Mouse (Mus musculus): ENCODE measurements at regions not wholly inside any gene's neighbourhood (a gene's known extent, or its start where the extent isn't known, plus 50 kb on each side); places are given as distances from the start of the nearest gene placed in this dataset.

DNA sequence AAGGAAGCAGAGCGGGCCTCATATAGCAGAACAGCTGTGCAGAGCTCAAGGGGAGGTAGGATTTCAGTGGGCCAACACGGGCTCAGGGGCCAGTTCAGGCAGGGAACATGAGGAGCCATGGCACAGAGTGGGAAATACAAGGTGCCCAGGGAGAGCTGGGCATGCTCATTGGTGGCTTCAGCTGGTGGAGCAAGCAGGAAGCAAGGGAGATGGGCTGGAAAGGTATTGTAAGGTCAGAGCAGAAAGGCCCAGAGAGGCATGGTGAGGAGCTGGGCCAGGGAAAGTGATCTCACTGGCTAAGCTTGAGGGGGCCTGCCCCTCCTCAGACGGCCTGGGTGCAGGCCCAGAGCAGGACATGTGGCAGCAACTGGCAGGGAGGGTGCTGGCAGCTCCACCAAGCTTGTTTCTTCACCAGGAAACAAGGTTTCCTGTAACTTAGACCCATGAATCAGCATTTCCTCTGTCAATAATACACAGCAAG is 155.2 kb upstream of the Lpp start:
- no peak for ATAC-seq (ENCODE audit: low FRiP score)
- no peaks in the 10 kb centered on the region for H3K36me3 ChIP-seq
- no peaks in the 10 kb centered on the region for H3K27me3 ChIP-seq
- no peak overlapping the region for H3K4me2 ChIP-seq (replicated peaks)
- H3K9ac ChIP-seq: no peak overlapping the region
- no peak overlapping the region for H3K27ac ChIP-seq
- H3K4me1 ChIP-seq: no peaks in the 10 kb centered on the region
- no peak overlapping the region for H3K4me3 ChIP-seq
- H3K9me3 ChIP-seq (replicated peaks): no peaks in the 10 kb centered on the region
- WGBS: 80% methylated on average over 3 of the region's 3 CpGs

DNA sequence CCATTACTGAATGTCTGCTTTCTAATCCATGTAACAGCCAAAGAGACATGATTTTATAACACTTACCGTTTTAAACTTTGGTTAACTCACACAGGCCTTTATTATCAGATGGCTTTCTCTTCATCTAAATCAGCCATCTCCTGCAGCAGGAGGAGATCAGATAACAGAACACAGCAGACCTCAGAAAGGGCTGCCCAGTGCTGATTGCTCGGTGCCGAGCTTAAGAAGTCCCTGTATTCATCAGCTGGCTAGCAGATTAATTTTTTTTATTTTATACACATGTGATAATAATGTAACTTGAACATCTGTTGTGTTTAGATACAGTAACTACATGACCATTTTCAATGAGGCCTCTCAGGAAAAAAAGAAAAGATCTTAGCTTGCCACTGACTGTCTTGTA is 155.9 kb upstream of the Lpp start:
- Histone ChIP-seq H3K9ac (no peak overlapping the region), H3K27me3 (no peaks in the 10 kb centered on the region), H3K4me3 (no peak overlapping the region), H3K4me2 (replicated peaks) (no peak overlapping the region), H3K9me3 (replicated peaks) (no peaks in the 10 kb centered on the region), H3K27ac (no peak overlapping the region), H3K36me3 (no peaks in the 10 kb centered on the region), H3K4me1 (no peaks in the 10 kb centered on the region)
- no peak for ATAC-seq (ENCODE audit: low FRiP score)
- WGBS: 82% methylated on average over 3 of the region's 3 CpGs

DNA sequence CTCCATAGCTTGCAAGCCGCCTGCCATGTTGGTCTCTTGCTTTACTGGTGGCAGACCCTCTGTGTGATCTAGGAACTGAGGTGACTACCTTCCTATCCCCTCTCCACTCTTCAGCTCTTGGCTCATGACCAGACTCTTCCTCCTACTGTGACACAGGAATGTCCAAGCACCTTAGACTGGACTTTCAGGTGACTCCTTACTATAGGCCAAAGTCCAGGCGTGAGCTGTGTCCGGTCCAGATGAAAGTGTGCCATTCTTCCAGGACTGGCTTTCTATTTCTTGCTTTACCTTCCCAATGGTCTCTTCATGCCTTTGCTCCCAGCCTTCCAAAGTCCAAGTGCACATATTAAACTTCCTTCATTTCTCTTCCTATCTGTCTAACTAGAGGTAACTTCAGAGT is 156.3 kb upstream of the Lpp start:
- no peak overlapping the region for H3K9ac ChIP-seq
- H3K27ac ChIP-seq: no peak overlapping the region
- no peak for ATAC-seq (ENCODE audit: low FRiP score)
- 91% methylated on average over 3 of the region's 3 CpGs for WGBS
- H3K27me3 ChIP-seq: no peaks in the 10 kb centered on the region
- no peaks in the 10 kb centered on the region for H3K4me1 ChIP-seq
- no peaks in the 10 kb centered on the region for H3K9me3 ChIP-seq (replicated peaks)
- H3K36me3 ChIP-seq: no peaks in the 10 kb centered on the region
- H3K4me3 ChIP-seq: no peak overlapping the region
- H3K4me2 ChIP-seq (replicated peaks): no peak overlapping the region

DNA sequence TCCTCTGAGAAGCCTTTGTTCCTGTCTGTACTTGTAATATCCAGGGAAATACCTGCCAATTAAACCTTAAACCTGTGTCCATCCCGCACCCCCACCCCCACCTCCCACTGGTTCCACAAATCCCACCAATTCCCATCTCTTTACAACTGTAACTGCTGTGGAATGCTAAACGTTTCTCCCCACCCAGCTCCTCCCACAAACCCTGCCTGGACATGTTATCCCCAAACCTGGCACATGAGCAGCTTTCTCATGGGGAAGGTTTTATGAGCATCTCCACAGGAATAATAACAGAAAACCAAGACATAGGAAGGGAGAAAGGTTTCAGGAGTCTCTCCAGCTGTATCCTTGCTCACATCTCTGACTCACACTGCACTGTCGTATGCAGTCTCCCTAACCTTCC is 156.8 kb upstream of the Lpp start:
- Histone ChIP-seq H3K9ac (no peak overlapping the region), H3K36me3 (no peaks in the 10 kb centered on the region), H3K27ac (no peak overlapping the region), H3K9me3 (replicated peaks) (no peaks in the 10 kb centered on the region), H3K4me1 (no peaks in the 10 kb centered on the region), H3K4me2 (replicated peaks) (no peak overlapping the region), H3K27me3 (no peaks in the 10 kb centered on the region), H3K4me3 (no peak overlapping the region)
- ATAC-seq (ENCODE audit: low FRiP score): no peak
- WGBS: 83% methylated on average over 3 of the region's 3 CpGs

- WGBS: 81% methylated on average over 11 of the region's 11 CpGs
- Histone ChIP-seq H3K4me2 (replicated peaks) (no peak overlapping the region), H3K4me3 (no peak overlapping the region), H3K27me3 (no peaks in the 10 kb centered on the region), H3K9me3 (replicated peaks) (no peaks in the 10 kb centered on the region), H3K4me1 (no peaks in the 10 kb centered on the region), H3K36me3 (no peaks in the 10 kb centered on the region), H3K9ac (no peak overlapping the region), H3K27ac (no peak overlapping the region)
- no peak for ATAC-seq (ENCODE audit: low FRiP score)
Observed at GRCm38 (mm10) chr16:24234795-24235194, 158.5 kb upstream of the Lpp start.

DNA sequence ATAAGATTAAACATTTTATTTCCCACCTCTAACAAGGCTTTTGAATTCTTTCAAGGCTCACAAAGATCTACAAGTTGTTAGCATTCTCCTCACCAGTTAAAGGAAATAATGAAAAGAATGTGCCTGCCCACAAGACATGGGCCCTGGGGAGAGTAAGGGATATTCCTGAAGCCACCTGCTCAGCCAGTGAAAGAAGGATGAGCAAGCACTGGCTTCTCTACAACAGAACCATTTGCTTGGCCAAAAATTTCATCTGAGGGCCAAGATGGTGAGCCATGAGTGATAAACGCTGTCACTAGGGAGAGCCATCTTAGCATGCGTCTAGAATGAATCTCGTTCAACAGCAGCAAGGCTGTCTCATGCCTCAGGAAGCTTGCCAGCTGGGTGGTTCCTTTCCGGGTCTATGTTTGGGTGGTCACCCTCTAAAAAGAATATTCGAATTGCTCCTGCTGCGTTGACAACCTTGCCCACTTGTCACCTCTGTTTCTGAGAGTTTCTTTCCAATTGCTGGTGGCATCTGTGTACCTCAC is 161.2 kb upstream of the Lpp start:
- no peak for ATAC-seq (ENCODE audit: low FRiP score)
- no peak overlapping the region for H3K9ac ChIP-seq
- H3K27ac ChIP-seq: no peak overlapping the region
- WGBS: 90% methylated on average over 6 of the region's 6 CpGs
- no peaks in the 10 kb centered on the region for H3K36me3 ChIP-seq
- no peaks in the 10 kb centered on the region for H3K27me3 ChIP-seq
- H3K4me2 ChIP-seq (replicated peaks): no peak overlapping the region
- no peaks in the 10 kb centered on the region for H3K4me1 ChIP-seq
- H3K9me3 ChIP-seq (replicated peaks): no peaks in the 10 kb centered on the region
- no peak overlapping the region for H3K4me3 ChIP-seq

- Histone ChIP-seq H3K4me2 (replicated peaks) (no peak overlapping the region), H3K9ac (no peak overlapping the region), H3K4me3 (no peak overlapping the region), H3K36me3 (no peaks in the 10 kb centered on the region), H3K9me3 (replicated peaks) (no peaks in the 10 kb centered on the region), H3K27ac (no peak overlapping the region), H3K27me3 (no peaks in the 10 kb centered on the region), H3K4me1 (no peaks in the 10 kb centered on the region)
- WGBS: 90% methylated on average over 5 of the region's 5 CpGs
- no peak for ATAC-seq (ENCODE audit: low FRiP score)
Observed at GRCm38 (mm10) chr16:24231506-24231905, 161.8 kb upstream of the Lpp start.

GRCm38 (mm10) chr16:24229002-24229607 is 164.2 kb upstream of the Lpp start:
- Histone ChIP-seq H3K27me3 (no peaks in the 10 kb centered on the region), H3K27ac (no peak overlapping the region), H3K4me3 (no peak overlapping the region), H3K9me3 (replicated peaks) (no peaks in the 10 kb centered on the region), H3K36me3 (no peaks in the 10 kb centered on the region), H3K4me2 (replicated peaks) (no peak overlapping the region), H3K9ac (no peak overlapping the region), H3K4me1 (no peaks in the 10 kb centered on the region)
- ATAC-seq (ENCODE audit: low FRiP score): no peak
- WGBS: 79% methylated on average over 7 of the region's 7 CpGs

DNA sequence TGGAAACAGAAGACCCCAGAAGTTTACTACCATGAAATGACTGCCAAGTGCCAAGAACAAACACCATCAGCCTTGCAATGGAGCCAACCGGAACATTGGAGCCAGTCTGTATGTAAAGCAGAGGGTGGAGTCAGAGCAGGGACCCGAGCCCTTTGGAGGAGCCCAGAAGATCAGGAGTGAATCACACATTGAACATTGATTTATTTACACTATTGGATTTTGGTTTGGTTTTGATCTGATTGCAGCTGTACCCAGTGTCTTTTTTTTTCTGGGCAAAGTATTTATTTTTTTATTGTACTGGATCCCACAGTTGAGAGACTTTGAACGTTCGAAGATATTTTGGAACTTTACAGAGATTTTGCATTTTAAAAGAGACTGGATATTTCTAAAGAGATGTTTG is 167.4 kb upstream of the Lpp start:
- 89% methylated on average over 4 of the region's 4 CpGs for WGBS
- Histone ChIP-seq H3K9ac (no peak overlapping the region), H3K4me2 (replicated peaks) (no peak overlapping the region), H3K27me3 (no peaks in the 10 kb centered on the region), H3K4me1 (no peaks in the 10 kb centered on the region), H3K9me3 (replicated peaks) (no peaks in the 10 kb centered on the region), H3K36me3 (no peaks in the 10 kb centered on the region), H3K4me3 (no peak overlapping the region), H3K27ac (no peak overlapping the region)
- ATAC-seq (ENCODE audit: low FRiP score): no peak

GRCm38 (mm10) chr16:24225090-24225489 is 168.2 kb upstream of the Lpp start:
- H3K9me3 ChIP-seq (replicated peaks): no peaks in the 10 kb centered on the region
- 98% methylated on average over 1 of the region's 1 CpGs for WGBS
- H3K4me2 ChIP-seq (replicated peaks): no peak overlapping the region
- no peak overlapping the region for H3K9ac ChIP-seq
- no peaks in the 10 kb centered on the region for H3K27me3 ChIP-seq
- H3K4me3 ChIP-seq: no peak overlapping the region
- H3K27ac ChIP-seq: no peak overlapping the region
- no peaks in the 10 kb centered on the region for H3K36me3 ChIP-seq
- H3K4me1 ChIP-seq: no peaks in the 10 kb centered on the region
- no peak for ATAC-seq (ENCODE audit: low FRiP score)

DNA sequence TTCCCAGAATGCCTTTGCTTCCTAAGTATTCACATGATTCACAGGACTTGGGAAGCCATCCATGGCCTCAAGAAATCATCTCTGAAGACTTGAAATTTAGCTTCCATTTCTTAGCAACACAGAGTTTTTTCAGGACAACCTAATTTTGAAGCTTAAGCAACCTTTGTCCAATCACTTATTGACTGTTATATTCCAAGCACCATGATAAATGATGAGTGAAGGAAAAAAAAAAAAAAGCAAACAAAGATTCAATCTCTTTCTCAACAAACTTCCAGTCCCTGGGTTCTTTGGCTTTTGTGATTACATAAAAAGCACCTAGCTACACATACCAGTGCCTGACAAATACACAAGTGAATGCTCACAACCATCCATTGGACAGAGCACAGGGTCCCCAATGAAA is 169.4 kb upstream of the Lpp start:
- no peak overlapping the region for H3K9ac ChIP-seq
- no peaks in the 10 kb centered on the region for H3K9me3 ChIP-seq (replicated peaks)
- no peak for ATAC-seq (ENCODE audit: low FRiP score)
- no peak overlapping the region for H3K27ac ChIP-seq
- no peak overlapping the region for H3K4me2 ChIP-seq (replicated peaks)
- H3K36me3 ChIP-seq: no peaks in the 10 kb centered on the region
- no peaks in the 10 kb centered on the region for H3K4me1 ChIP-seq
- no peak overlapping the region for H3K4me3 ChIP-seq
- no peaks in the 10 kb centered on the region for H3K27me3 ChIP-seq

DNA sequence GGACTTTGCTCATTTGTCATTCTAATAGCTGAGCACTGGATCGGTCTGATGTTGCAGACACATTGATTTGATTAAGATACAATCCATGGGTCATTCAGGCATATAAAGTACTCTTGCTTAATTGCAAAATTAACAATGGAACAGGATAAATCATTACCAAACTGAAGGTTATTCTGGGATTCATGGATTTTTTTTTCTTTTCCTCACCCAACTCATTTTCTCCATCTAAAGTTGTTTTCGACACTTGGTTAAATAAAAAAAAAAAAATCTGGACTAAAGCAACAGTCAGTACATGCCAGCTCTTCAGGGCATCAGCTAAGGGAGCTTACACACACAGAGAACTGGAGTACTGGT is 169.8 kb upstream of the Lpp start:
- Histone ChIP-seq H3K9ac (no peak overlapping the region), H3K9me3 (replicated peaks) (no peaks in the 10 kb centered on the region), H3K27ac (no peak overlapping the region), H3K4me3 (no peak overlapping the region), H3K27me3 (no peaks in the 10 kb centered on the region), H3K4me2 (replicated peaks) (no peak overlapping the region), H3K4me1 (peaks cover 1% of the 10 kb centered on the region; the same call in 1 of the 2 replicates), H3K36me3 (no peaks in the 10 kb centered on the region)
- ATAC-seq (ENCODE audit: low FRiP score): no peak
- 78% methylated on average over 2 of the region's 2 CpGs for WGBS

DNA sequence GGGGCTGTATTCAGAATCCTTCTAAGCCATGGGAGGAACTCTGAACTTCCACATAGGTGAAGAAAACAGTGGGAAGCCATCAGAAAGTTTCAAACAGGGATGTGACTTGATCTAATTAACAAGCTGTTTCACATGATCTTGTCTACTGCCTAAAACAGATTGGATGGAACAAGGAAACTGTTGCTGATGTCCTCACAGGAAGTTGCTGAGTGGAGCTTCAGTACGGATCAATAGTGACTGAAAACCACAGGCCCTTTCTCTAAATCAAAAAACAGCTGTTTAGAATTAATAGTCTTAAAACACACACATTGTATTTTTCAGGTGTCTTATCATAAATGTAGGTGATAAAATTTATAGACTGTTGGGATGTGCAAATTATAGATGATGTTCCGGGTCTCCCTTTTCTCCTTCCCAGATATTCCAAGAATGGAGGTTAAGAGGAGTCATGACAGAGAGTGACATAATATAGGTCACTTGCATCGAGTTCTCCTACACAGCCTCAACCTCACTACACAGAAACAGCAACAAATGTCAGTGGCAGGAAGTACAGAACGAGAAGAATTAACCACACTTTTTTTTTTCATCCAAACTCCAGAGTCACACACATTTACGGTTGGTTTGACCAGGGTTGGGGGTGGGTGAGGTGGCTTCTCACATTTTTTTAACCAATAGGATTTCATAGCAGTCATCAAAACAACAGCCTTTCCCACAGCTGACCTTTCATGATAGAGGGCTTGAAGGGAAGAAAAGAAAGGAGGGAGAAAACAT is 170.4 kb upstream of the Lpp start:
- Histone ChIP-seq H3K27ac (no peak overlapping the region), H3K9ac (no peak overlapping the region), H3K9me3 (replicated peaks) (no peaks in the 10 kb centered on the region), H3K36me3 (no peaks in the 10 kb centered on the region), H3K4me1 (peaks cover 7% of the 10 kb centered on the region; the same call in 1 of the 2 replicates), H3K27me3 (no peaks in the 10 kb centered on the region), H3K4me2 (replicated peaks) (no peak overlapping the region), H3K4me3 (no peak overlapping the region)
- ATAC-seq (ENCODE audit: low FRiP score): no peak
- WGBS: 84% methylated on average over 5 of the region's 5 CpGs

Data from hindbrain, embryonic 12.5 days (tissue).